18 mouse cellular contexts compared by ENCODE assay signal in genomic region chr9:44807778-44808177, GRCm38 (mm10). TPM values are rescaled to one million over a fixed set of nuclear protein-coding genes. Genes with fewer than 3 reads are reported as not detected.
"Had no signal": no experiment of that assay in that cellular context is flagged by ENCODE, and none has a peak within 500 bp of the region (broad histone marks: within the 10 kb centered on the region; RNA-seq: fewer than 3 reads in every experiment).

No protein-coding gene starts in this region.

- DNase-seq: heart, postnatal 10 days; heart, postnatal 14 days; heart, postnatal 36 days; heart, postnatal 4 days; kidney, adult 11 months; kidney, adult 18-20 months; kidney, adult 2 months; kidney, adult 8-10 months; kidney, adult 9 months; kidney, postnatal 10 days; kidney, postnatal 14 days; kidney, postnatal 25 days; kidney, postnatal 36 days; kidney, postnatal 4 days; layer of hippocampus, adult 9-11 months; layer of hippocampus, postnatal 36 days had no signal

RNA-seq across cellular contexts. Expression of gene Ttc36, which starts 4.9 kb away (rescaled TPM):
- total RNA-seq: hematopoietic stem cell, adult 5-6 weeks; hindbrain, postnatal 0 days had no signal
